Mouse (Mus musculus) midbrain, embryonic 15.5 days (tissue): ENCODE results near the gene Spata5. TPM values are rescaled to one million over a fixed set of nuclear protein-coding genes. Genes with fewer than 3 reads are reported as not detected.
"Not testable (repeated sequence)": the region's sequence is repeated elsewhere in the genome, so short reads cannot be mapped to it uniquely, and the experiment has no call there.

ENCODE experiments used
- ATAC-seq: fragments of 200-750 bp; cut with Nextera tagmentation; replicated peaks from 2 replicates; pipeline ENCODE4 v1.8.0; 2017; ENCODE audit warnings: moderate TSS enrichment
- H3K27ac ChIP-seq: fragments of 300-500 bp; sonication (generic); 2 replicates; pipeline ENCODE4 v1.5.1; 2015; ENCODE audit warnings: mild to moderate bottlenecking, inconsistent platforms
- H3K27me3 ChIP-seq: fragments of 300-500 bp; sonication (generic); replicated peaks from 2 replicates; pipeline ENCODE4 v1.6.1; 2015; ENCODE audit warnings: inconsistent platforms
- H3K36me3 ChIP-seq: fragments of 300-500 bp; sonication (generic); replicated peaks from 2 replicates; pipeline ENCODE4 v1.6.1; 2015; ENCODE audit warnings: inconsistent platforms
- H3K4me1 ChIP-seq: fragments of 300-500 bp; sonication (generic); 2 replicates; pipeline ENCODE4 v1.6.1; 2015; ENCODE audit warnings: inconsistent platforms
- H3K4me2 ChIP-seq: fragments of 300-500 bp; sonication (generic); 2 replicates; pipeline ENCODE4 v1.6.1; 2015; ENCODE audit warnings: inconsistent platforms, mild to moderate bottlenecking, moderate library complexity
- H3K4me3 ChIP-seq: fragments of 300-500 bp; sonication (generic); 2 replicates; pipeline ENCODE4 v1.5.1; 2015; ENCODE audit warnings: mild to moderate bottlenecking, inconsistent platforms
- H3K9ac ChIP-seq: fragments of 300-500 bp; sonication (generic); 2 replicates; pipeline ENCODE4 v1.6.1; 2015; ENCODE audit warnings: mild to moderate bottlenecking, inconsistent platforms
- H3K9me3 ChIP-seq: fragments of 300-500 bp; sonication (generic); 2 replicates; pipeline ENCODE4 v1.6.1; 2016; ENCODE audit warnings: inconsistent platforms
- WGBS: fragments of 180-500 bp; shearing (Covaris S2); methylation state at CpG from one replicate; pipeline ENCODE4 v1.1.7; 2015; ENCODE audit warnings: mixed read lengths; 5-methylcytosine and 5-hydroxymethylcytosine counted together
- polyA plus RNA-seq: library from polyadenylated mRNA; unstranded; fragments of >200 nt; fragmentation: Nextera tagmentation; extraction: Ambion mirVana; gene quantifications from 2 replicates; pipeline ENCODE4 v1.2.1, GENCODE M21; 2015

Spata5 gene
- polyA plus RNA-seq, 1 experiment from 2014 or later = 36.2 TPM

GRCm38 (mm10) chr3:37569661-37570566, 150.2 kb downstream of the Spata5 start:
- H3K4me1 ChIP-seq = peaks cover 16% of the 10 kb centered on the region
- no peaks in the 10 kb centered on the region for H3K9me3 ChIP-seq
- WGBS = 6% methylated on average over 22 of the region's 22 CpGs
- no peak overlapping the region for H3K9ac ChIP-seq
- H3K4me3 ChIP-seq = peak overlapping the region; percentile 5; the same call in 1 of the 2 replicates
- ATAC-seq = peak; percentile 91
- H3K36me3 ChIP-seq = no peaks in the 10 kb centered on the region
- peak overlapping the region; percentile 43 for H3K4me2 ChIP-seq
- H3K27ac ChIP-seq = peak overlapping the region; percentile 53; the same call in 1 of the 2 replicates
- H3K27me3 ChIP-seq = no peaks in the 10 kb centered on the region

DNA sequence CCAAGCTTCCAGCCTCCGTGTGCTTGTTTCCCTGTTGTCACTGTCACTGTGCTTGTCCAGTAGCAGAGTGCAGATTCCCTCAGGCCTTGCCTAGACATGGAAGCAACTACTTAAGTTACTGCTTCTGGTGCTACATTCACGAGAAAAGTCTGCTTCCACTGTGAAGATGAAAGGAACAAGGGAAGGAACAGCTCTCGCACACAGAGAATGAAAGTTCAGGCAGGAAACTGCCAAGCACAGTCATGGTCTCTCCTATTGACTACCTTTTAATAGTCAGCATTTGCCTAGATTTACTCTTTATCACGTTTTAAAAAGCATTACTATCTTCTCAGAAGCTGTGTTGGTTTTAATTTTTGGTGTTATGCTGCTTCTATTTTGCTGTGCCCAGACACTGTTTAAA, 151.9 kb downstream of the Spata5 start:
- H3K9ac ChIP-seq = no peak overlapping the region
- no peak for ATAC-seq
- no peak overlapping the region for H3K4me3 ChIP-seq
- no peaks in the 10 kb centered on the region for H3K36me3 ChIP-seq
- H3K4me1 ChIP-seq = peaks cover 16% of the 10 kb centered on the region
- H3K4me2 ChIP-seq = no peak overlapping the region
- 49% methylated on average over 4 of the region's 4 CpGs for WGBS
- no peaks in the 10 kb centered on the region for H3K9me3 ChIP-seq
- H3K27me3 ChIP-seq = no peaks in the 10 kb centered on the region
- H3K27ac ChIP-seq = no peak overlapping the region

DNA sequence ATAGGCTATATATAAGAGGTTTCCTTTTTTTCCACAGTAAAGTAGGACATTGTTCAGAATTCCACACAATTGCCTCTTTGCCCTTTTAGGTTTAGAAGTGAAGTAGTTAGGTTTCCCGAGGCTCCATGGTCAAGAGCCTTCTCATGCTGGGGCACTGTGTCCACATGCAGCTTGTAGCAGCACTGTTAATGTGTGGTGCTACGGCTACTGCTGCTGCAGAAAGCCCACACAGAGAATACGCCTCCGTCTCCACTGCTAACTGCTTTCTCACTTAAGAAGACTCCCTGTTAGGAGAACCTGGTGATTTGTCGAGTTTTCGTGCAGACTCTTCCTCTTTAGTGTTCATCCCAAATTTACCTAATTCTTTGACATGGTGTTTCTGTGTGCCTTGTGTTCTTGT, 152.4 kb downstream of the Spata5 start:
- no peak overlapping the region for H3K4me3 ChIP-seq
- WGBS = 75% methylated on average over 6 of the region's 6 CpGs

GRCm38 (mm10) chr3:37576840-37577239, 157.1 kb downstream of the Spata5 start:
- H3K27ac ChIP-seq = no peak overlapping the region
- no peaks in the 10 kb centered on the region for H3K36me3 ChIP-seq
- 95% methylated on average over 6 of the region's 6 CpGs for WGBS
- H3K4me3 ChIP-seq = no peak overlapping the region
- no peaks in the 10 kb centered on the region for H3K4me1 ChIP-seq
- H3K4me2 ChIP-seq = no peak overlapping the region
- no peaks in the 10 kb centered on the region for H3K9me3 ChIP-seq
- ATAC-seq = no peak
- no peak overlapping the region for H3K9ac ChIP-seq
- no peaks in the 10 kb centered on the region for H3K27me3 ChIP-seq

More for the DNA sequence above, 152.4 kb downstream of the Spata5 start:
- Histone ChIP-seq H3K4me1 (peaks cover 16% of the 10 kb centered on the region), H3K4me2 (no peak overlapping the region), H3K9me3 (no peaks in the 10 kb centered on the region), H3K27me3 (no peaks in the 10 kb centered on the region), H3K9ac (no peak overlapping the region), H3K27ac (no peak overlapping the region), H3K36me3 (no peaks in the 10 kb centered on the region)
- ATAC-seq = no peak

- H3K27ac ChIP-seq = no peak overlapping the region
- no peak overlapping the region for H3K4me2 ChIP-seq
- no peak for ATAC-seq
- H3K4me1 ChIP-seq = no peaks in the 10 kb centered on the region
- no peaks in the 10 kb centered on the region for H3K27me3 ChIP-seq
- 87% methylated on average over 3 of the region's 3 CpGs for WGBS
- H3K36me3 ChIP-seq = no peaks in the 10 kb centered on the region
- no peaks in the 10 kb centered on the region for H3K9me3 ChIP-seq
- H3K9ac ChIP-seq = no peak overlapping the region
- H3K4me3 ChIP-seq = no peak overlapping the region
These were observed 158.0 kb downstream of the Spata5 start for GRCm38 (mm10) chr3:37577706-37578105.

- WGBS = 83% methylated on average over 5 of the region's 5 CpGs
- H3K9ac ChIP-seq = no peak overlapping the region
- H3K4me1 ChIP-seq = peaks cover 20% of the 10 kb centered on the region
- no peak overlapping the region for H3K27ac ChIP-seq
- no peaks in the 10 kb centered on the region for H3K9me3 ChIP-seq
- ATAC-seq = no peak
- H3K4me2 ChIP-seq = no peak overlapping the region
- H3K36me3 ChIP-seq = no peaks in the 10 kb centered on the region
- no peaks in the 10 kb centered on the region for H3K27me3 ChIP-seq
- no peak overlapping the region for H3K4me3 ChIP-seq
These were observed 164.9 kb downstream of the Spata5 start for GRCm38 (mm10) chr3:37584576-37584975.

GRCm38 (mm10) chr3:37585967-37586730, 166.5 kb downstream of the Spata5 start:
- H3K4me1 ChIP-seq = peaks cover 20% of the 10 kb centered on the region
- peak; percentile 81 for ATAC-seq
- peak overlapping the region; percentile 9; the same call in 1 of the 2 replicates for H3K9ac ChIP-seq
- no peaks in the 10 kb centered on the region for H3K27me3 ChIP-seq
- H3K4me2 ChIP-seq = peak overlapping the region; percentile 38
- H3K9me3 ChIP-seq = no peaks in the 10 kb centered on the region
- under 1% methylated on average over 15 of the region's 15 CpGs for WGBS
- H3K4me3 ChIP-seq = peak overlapping the region; percentile 17
- no peaks in the 10 kb centered on the region for H3K36me3 ChIP-seq
- H3K27ac ChIP-seq = peak overlapping the region; percentile 78

- Histone ChIP-seq H3K4me3 (peak overlapping the region; percentile 17), H3K4me2 (peak overlapping the region; percentile 38), H3K36me3 (no peaks in the 10 kb centered on the region), H3K4me1 (peaks cover 20% of the 10 kb centered on the region), H3K9me3 (no peaks in the 10 kb centered on the region), H3K27ac (peak overlapping the region; percentile 78), H3K9ac (peak overlapping the region; percentile 9; the same call in 1 of the 2 replicates), H3K27me3 (no peaks in the 10 kb centered on the region)
- peak; percentile 59 for ATAC-seq
- 14% methylated on average over 16 of the region's 16 CpGs for WGBS
These were observed 167.3 kb downstream of the Spata5 start for GRCm38 (mm10) chr3:37586731-37587578.

DNA sequence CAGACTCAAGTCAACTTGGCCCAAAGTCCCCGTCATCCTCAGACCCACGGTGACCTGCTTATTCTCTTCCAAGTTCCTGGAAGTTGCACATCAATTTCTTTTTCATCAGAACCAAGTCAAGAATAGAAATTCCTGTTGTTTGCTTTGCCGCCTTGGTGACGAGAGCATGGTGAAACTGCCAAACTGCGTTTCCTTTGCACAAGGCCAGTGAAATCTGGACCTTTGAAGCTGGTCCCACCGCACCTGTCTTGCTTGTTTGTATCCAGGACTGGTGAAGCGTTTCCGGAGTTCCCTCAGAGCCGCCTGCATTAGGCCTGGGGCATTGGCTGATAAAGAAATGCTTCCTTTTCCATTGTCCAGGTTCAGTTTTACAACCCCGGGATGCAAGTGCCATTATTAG, 176.0 kb downstream of the Spata5 start:
- 68% methylated on average over 10 of the region's 10 CpGs for WGBS
- no peak overlapping the region for H3K9ac ChIP-seq
- no peak overlapping the region for H3K4me3 ChIP-seq
- H3K36me3 ChIP-seq = no peaks in the 10 kb centered on the region
- H3K4me2 ChIP-seq = no peak overlapping the region
- H3K27me3 ChIP-seq = no peaks in the 10 kb centered on the region
- H3K9me3 ChIP-seq = no peaks in the 10 kb centered on the region
- no peak for ATAC-seq
- no peaks in the 10 kb centered on the region for H3K4me1 ChIP-seq
- no peak overlapping the region for H3K27ac ChIP-seq

- H3K9ac ChIP-seq = no peak overlapping the region
- H3K4me3 ChIP-seq = no peak overlapping the region
- no peaks in the 10 kb centered on the region for H3K36me3 ChIP-seq
- H3K27me3 ChIP-seq = no peaks in the 10 kb centered on the region
- H3K4me1 ChIP-seq = no peaks in the 10 kb centered on the region
- H3K9me3 ChIP-seq = no peaks in the 10 kb centered on the region
- H3K4me2 ChIP-seq = no peak overlapping the region
- 65% methylated on average over 6 of the region's 6 CpGs for WGBS
- no peak overlapping the region for H3K27ac ChIP-seq
- no peak for ATAC-seq
These were observed 176.8 kb downstream of the Spata5 start for GRCm38 (mm10) chr3:37596519-37596918.

- Histone ChIP-seq H3K9ac (no peak overlapping the region), H3K27me3 (no peaks in the 10 kb centered on the region), H3K4me3 (no peak overlapping the region), H3K4me1 (no peaks in the 10 kb centered on the region), H3K36me3 (no peaks in the 10 kb centered on the region), H3K27ac (no peak overlapping the region), H3K9me3 (no peaks in the 10 kb centered on the region), H3K4me2 (no peak overlapping the region)
- ATAC-seq = no peak
- 84% methylated on average over 5 of the region's 5 CpGs for WGBS
These were observed 177.5 kb downstream of the Spata5 start for GRCm38 (mm10) chr3:37597200-37597599.

- not testable (repeated sequence) for ATAC-seq
These were observed 179.9 kb downstream of the Spata5 start for GRCm38 (mm10) chr3:37599641-37600040.

More at GRCm38 (mm10) chr3:37599641-37600040, 179.9 kb downstream of the Spata5 start:
- not testable (repeated sequence) for H3K27ac ChIP-seq, H3K4me3 ChIP-seq, H3K36me3 ChIP-seq, H3K9me3 ChIP-seq, H3K9ac ChIP-seq, H3K4me1 ChIP-seq, H3K4me2 ChIP-seq, H3K27me3 ChIP-seq
- WGBS = 92% methylated on average over 14 of the region's 14 CpGs
